Mouse (Mus musculus): Measurements from ENCODE around the gene Lnpep. TPM values are rescaled to one million over a fixed set of nuclear protein-coding genes. Genes with fewer than 3 reads are reported as not detected.
A peak's percentile ranks its signal among the peaks of the same experiment; 100 is the strongest.

Lnpep gene
- total and polyA plus RNA-seq, 3 experiments, result 33.6 to 40.8 (median 34.6) TPM

GRCm38 (mm10) chr17:17583896-17584295, 41.0 kb downstream of the Lnpep start:
- peak; percentile 37 to 72; a peak in 3 of 4 replicates for TF ChIP-seq CTCF (conservative IDR thresholded peaks at IDR 0.05 in 1 of 2, IDR thresholded peaks at IDR 0.05 in 1 of 2; ENCODE audit: low read depth in 2 of 2, low read length in 2 of 2)
- TF ChIP-seq PAX5 (IDR thresholded peaks at IDR 0.05; ENCODE audit: low read length), result no peak
- no peak for TF ChIP-seq ZC3H11A (IDR thresholded peaks at IDR 0.05; ENCODE audit: low read depth, low read length)
- no peak for TF ChIP-seq GABPA (IDR thresholded peaks at IDR 0.05; ENCODE audit: insufficient replicate concordance, low read depth, low read length)
- TF ChIP-seq SIN3A (IDR thresholded peaks at IDR 0.05; ENCODE audit: low read length), result no peak
- no peak for TF ChIP-seq MYC (IDR thresholded peaks at IDR 0.05; ENCODE audit: low read depth, low read length)
- TF ChIP-seq RCOR1 (conservative IDR thresholded peaks at IDR 0.05; ENCODE audit: low read depth, low read length), result no peak
- TF ChIP-seq UBTF (IDR thresholded peaks at IDR 0.05; ENCODE audit: low read depth, low read length), result no peak
- no peak for TF ChIP-seq KAT2A (IDR thresholded peaks at IDR 0.05; ENCODE audit: insufficient replicate concordance, low read length)
- no peak for TF ChIP-seq CHD1 (IDR thresholded peaks at IDR 0.05; ENCODE audit: low read depth, low read length)
- TF ChIP-seq ELF1 (IDR thresholded peaks at IDR 0.05; ENCODE audit: low read depth, low read length), result no peak
- no peak for TF ChIP-seq USF1 (IDR thresholded peaks at IDR 0.05; ENCODE audit: low read depth, low read length)
- no peak for TF ChIP-seq MEF2A (IDR thresholded peaks at IDR 0.05; ENCODE audit: borderline replicate concordance, low read depth, low read length)
- no peak for TF ChIP-seq JUND (conservative IDR thresholded peaks at IDR 0.05; ENCODE audit: low read depth, low read length)
- no peak for TF ChIP-seq MAFK (IDR thresholded peaks at IDR 0.05; ENCODE audit: insufficient replicate concordance, low read length)
- no peak for TF ChIP-seq HCFC1 (IDR thresholded peaks at IDR 0.05; ENCODE audit: low read depth, low read length)
- no peak for TF ChIP-seq CHD2 (IDR thresholded peaks at IDR 0.05; ENCODE audit: low read length)
- TF ChIP-seq BHLHE40 (IDR thresholded peaks at IDR 0.05; ENCODE audit: low read depth, low read length), result no peak
- TF ChIP-seq EP300 (IDR thresholded peaks at IDR 0.05; ENCODE audit: low read length), result no peak
- no peak for TF ChIP-seq ETS1 (conservative IDR thresholded peaks at IDR 0.05; ENCODE audit: low read depth, low read length)
- peak; percentile 55 for TF ChIP-seq RAD21 (IDR thresholded peaks at IDR 0.05; ENCODE audit: low read depth, low read length)
- no peak for TF ChIP-seq JUN (IDR thresholded peaks at IDR 0.05; ENCODE audit: insufficient read depth, low read depth, low read length)
- TF ChIP-seq TBP (conservative IDR thresholded peaks at IDR 0.05; ENCODE audit: low read depth, low read length), result no peak
- TF ChIP-seq MAX (IDR thresholded peaks at IDR 0.05; ENCODE audit: low read length), result no peak
- TF ChIP-seq TCF12 (IDR thresholded peaks at IDR 0.05; ENCODE audit: low read depth, low read length), result no peak
- TF ChIP-seq ZKSCAN1 (IDR thresholded peaks at IDR 0.05; ENCODE audit: borderline replicate concordance, low read depth, low read length), result no peak
- no peak for TF ChIP-seq ZNF384 (IDR thresholded peaks at IDR 0.05; ENCODE audit: low read depth, low read length)
- no peak for TF ChIP-seq E2F4 (IDR thresholded peaks at IDR 0.05; ENCODE audit: insufficient replicate concordance, low read depth, low read length)
- TF ChIP-seq SMC3 (IDR thresholded peaks at IDR 0.05; ENCODE audit: low read depth, low read length), result peak; percentile 71
- peak; percentile 9; the same call in 1 of the 2 replicates for TF ChIP-seq POLR2A (IDR thresholded peaks at IDR 0.05; ENCODE audit: low read depth, low read length)
- Histone ChIP-seq H3K27ac (ENCODE audit: insufficient read depth, low read depth) (no peak overlapping the region), H3K79me2 (replicated peaks; ENCODE audit: control insufficient read depth, extremely low read depth, insufficient read depth, poor library complexity, severe bottlenecking) (peaks cover 70% of the 10 kb centered on the region), H3K9me3 (replicated peaks; ENCODE audit: low read length) (no peaks in the 10 kb centered on the region), H3K4me1 (ENCODE audit: control insufficient read depth in 1 of 2, insufficient read depth in 2 of 2) (peaks cover 6 to 63% of the 10 kb centered on the region in 2 experiments), H3K9ac (ENCODE audit: insufficient read depth, low read depth) (no peak overlapping the region), H3K36me3 (replicated peaks in 1 of 2; ENCODE audit: control insufficient read depth in 1 of 2, insufficient read depth in 1 of 2, low read length in 1 of 2) (peaks cover 2 to 9% of the 10 kb centered on the region in 2 experiments), H3K27me3 (replicated peaks) (no peaks in the 10 kb centered on the region), H3K4me3 (replicated peaks in 1 of 3; ENCODE audit: low read depth in 2 of 3, low read length in 2 of 3, poor library complexity in 1 of 3) (no peak overlapping the region), H3K4me2 (ENCODE audit: insufficient read depth, low read depth, poor library complexity, severe bottlenecking) (0 out of 2 replicates have a peak overlapping the region, but pooled peaks have one; percentile 29)
- in situ Hi-C loops (cut with MboI; ENCODE audit: low pct_ligation_motif_present, low pct_unique_long_range_greater_than_20kb, low sequenced_read_pairs), result no loop called here
- peak; percentile 81 for DNase-seq (ENCODE audit: extremely low read depth)
- dilution Hi-C loops (cut with MboI; ENCODE audit: extremely low pct_ligation_motif_present, extremely low pct_unique_long_range_greater_than_20kb, low sequenced_read_pairs), result no loop called here
